Mouse (Mus musculus) stomach, postnatal 0 days (tissue): Measurements from ENCODE around the gene Mgst2.

ENCODE experiments used
- CTCF ChIP-seq: IDR thresholded peaks from 2 replicates; pipeline ENCODE4 v1.5.1; 2016; ENCODE audit warnings: antibody characterized with exemption, low read depth, mild to moderate bottlenecking, moderate library complexity
- EP300 ChIP-seq: optimal IDR thresholded peaks from 2 replicates; pipeline ENCODE3; 2016; ENCODE audit warnings: antibody characterized with exemption

DNA sequence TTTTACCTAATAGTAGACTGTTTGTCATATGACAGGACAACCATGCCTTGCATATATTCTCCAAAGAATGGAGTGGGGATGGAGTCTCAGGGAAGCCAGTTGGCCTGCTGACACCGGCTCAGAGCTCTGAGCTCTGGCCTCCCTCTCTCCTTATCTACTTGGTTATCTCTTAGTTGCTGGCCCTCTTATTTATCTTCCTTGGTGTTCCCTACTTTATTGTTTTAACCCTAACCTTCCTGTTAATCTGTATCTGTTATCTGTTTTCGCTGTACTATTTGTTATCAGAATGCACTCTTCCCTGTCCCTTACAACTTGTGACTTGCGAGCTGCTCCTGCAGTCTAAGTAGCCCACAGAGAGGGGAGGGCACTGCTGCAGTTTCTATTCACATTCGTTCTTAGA, 12.5 kb downstream of the Mgst2 start:
- TF ChIP-seq CTCF (no peak), EP300 (no peak)
